Comparison of ENCODE assay signal across 21 mouse cellular contexts in genomic region chr19:40183600-40183999, GRCm38 (mm10). TPM values are rescaled to one million over a fixed set of nuclear protein-coding genes. Genes with fewer than 3 reads are reported as not detected.
"Had no signal": no experiment of that assay in that cellular context is flagged by ENCODE, and none has a peak within 500 bp of the region (broad histone marks: within the 10 kb centered on the region; RNA-seq: fewer than 3 reads in every experiment).

No protein-coding gene starts in this region.

- H3K27ac ChIP-seq: kidney, postnatal 0 days; layer of hippocampus, adult 2 months; limb, embryonic 15.5 days; liver, embryonic 15.5 days; midbrain, embryonic 10.5 days; neural tube, embryonic 15.5 days; stomach, embryonic 15.5 days had no signal

- H3K4me3 ChIP-seq: layer of hippocampus, adult 2 months; limb, embryonic 15.5 days; liver, embryonic 15.5 days; midbrain, embryonic 10.5 days; myocyte; neural tube, embryonic 15.5 days; stomach, embryonic 15.5 days had no signal

- H3K27me3 ChIP-seq: limb, embryonic 15.5 days; liver, embryonic 15.5 days; neural tube, embryonic 15.5 days; stomach, embryonic 15.5 days had no signal

- H3K9ac ChIP-seq: limb, embryonic 15.5 days; liver, embryonic 15.5 days; lung, embryonic 14.5 days; neural tube, embryonic 15.5 days; stomach, embryonic 15.5 days had no signal

- H3K36me3 ChIP-seq: limb, embryonic 15.5 days; liver, embryonic 15.5 days; midbrain, embryonic 10.5 days; neural tube, embryonic 15.5 days; stomach, embryonic 15.5 days had no signal

- DNase-seq: kidney, adult 11 months; kidney, adult 9 months; kidney, postnatal 4 days; lung, embryonic 14.5 days; lung, postnatal 10 days; lung, postnatal 4 days; midbrain, embryonic 14.5 days; thymus, postnatal 36 days had no signal

- H3K4me1 ChIP-seq: limb, embryonic 15.5 days; liver, embryonic 15.5 days; midbrain, embryonic 10.5 days; neural tube, embryonic 15.5 days; stomach, embryonic 15.5 days had no signal

RNA-seq across cellular contexts. Expression of gene Cyp2c70, which starts 3.5 kb away (rescaled TPM):
- total RNA-seq: megakaryocyte, adult 5-6 weeks had no signal
- polyA plus RNA-seq: kidney, postnatal 0 days; limb, embryonic 11.5 days; limb, embryonic 15.5 days; lung, embryonic 14.5 days; midbrain, embryonic 10.5 days; midbrain, embryonic 14.5 days; myocyte; neural tube, embryonic 11.5 days; neural tube, embryonic 15.5 days; spleen, adult 2 months; thymus, postnatal 0 days had no signal
